8 mouse cellular contexts compared by ENCODE assay signal in the genomic region with DNA sequence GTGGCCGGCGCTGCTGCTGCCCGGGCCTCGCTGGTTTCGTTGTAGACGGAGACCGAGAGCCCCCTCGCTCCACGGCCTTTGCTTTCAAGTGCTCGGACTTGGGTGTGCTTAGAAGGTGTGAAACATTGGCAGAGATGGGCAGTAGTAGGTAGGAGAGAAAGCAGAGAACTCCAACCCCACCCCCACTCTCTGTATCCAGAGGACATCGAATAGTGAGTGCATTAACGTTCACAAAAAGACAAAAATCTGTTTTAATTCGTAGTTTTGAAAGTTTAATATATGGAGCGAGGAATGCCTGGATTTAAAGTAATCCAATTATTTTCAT.
DNase-seq lines count a peak whose midpoint lies in the region; ATAC-seq and TF ChIP-seq lines count a peak whose summit lies in the region.

No protein-coding gene starts in this region.

- no peaks in the 10 kb centered on the region for H3K27me3 ChIP-seq in heart, embryonic 10.5 days (ENCODE audit: insufficient read depth, poor library complexity, severe bottlenecking)
- 0 out of 2 replicates have a peak, but pooled peaks cover 2% of the 10 kb centered on the region for H3K27me3 ChIP-seq in testis, adult 2 months (ENCODE audit: control insufficient read depth, insufficient read depth, low read length)
- peaks cover 57% of the 10 kb centered on the region for H3K27me3 ChIP-seq in liver, embryonic 12.5 days (replicated peaks)
- H3K27me3 ChIP-seq in stomach, postnatal 0 days (ENCODE audit: control insufficient read depth, insufficient read depth, low read length): no peaks in the 10 kb centered on the region

- no peak for TF ChIP-seq POLR2A in testis, adult 2 months (IDR thresholded peaks at IDR 0.05; ENCODE audit: control insufficient read depth, low read depth, low read length)

- H3K27ac ChIP-seq in heart, embryonic 10.5 days: peak overlapping the region; percentile 94
- H3K27ac ChIP-seq in testis, adult 2 months (ENCODE audit: control insufficient read depth, insufficient read depth, low read depth, low read length): peak overlapping the region; percentile 56
- H3K27ac ChIP-seq in liver, embryonic 12.5 days: no peak overlapping the region; the same call in 1 of the 2 replicates
- H3K27ac ChIP-seq in stomach, postnatal 0 days (replicated peaks): peak overlapping the region; percentile 76

- H3K4me2 ChIP-seq in liver, embryonic 12.5 days: peak overlapping the region; percentile 83
- H3K4me2 ChIP-seq in stomach, postnatal 0 days (replicated peaks; ENCODE audit: low read depth): peak overlapping the region; percentile 77

- H3K4me1 ChIP-seq in heart, embryonic 10.5 days: peaks cover 47% of the 10 kb centered on the region
- peaks cover 16% of the 10 kb centered on the region for H3K4me1 ChIP-seq in testis, adult 2 months (ENCODE audit: control insufficient read depth, insufficient read depth, low read length)
- H3K4me1 ChIP-seq in liver, embryonic 12.5 days: peaks cover 18% of the 10 kb centered on the region
- H3K4me1 ChIP-seq in stomach, postnatal 0 days (replicated peaks; ENCODE audit: control insufficient read depth, insufficient read depth): 0 out of 2 replicates have a peak, but pooled peaks cover 2% of the 10 kb centered on the region

- DNase-seq in heart, embryonic 10.5 days (ENCODE audit: low spot score): no peak
- no peak for DNase-seq in heart, postnatal 4 days
- DNase-seq in testis, postnatal 10 days (ENCODE audit: low spot score): no peak
- DNase-seq in stomach, postnatal 0 days (ENCODE audit: low spot score): no peak
- DNase-seq in thymus, adult 18-20 months: no peak

- no peak for ATAC-seq in liver, embryonic 12.5 days
- ATAC-seq in stomach, postnatal 0 days (ENCODE audit: low FRiP score, low TSS enrichment): no peak
- no peak for ATAC-seq in megakaryocyte-erythroid progenitor cell, adult 5-6 weeks (replicated peaks; ENCODE audit: low FRiP score, low TSS enrichment, poor library complexity, severe bottlenecking)

- no peak for TF ChIP-seq CTCF in testis, adult 2 months (IDR thresholded peaks at IDR 0.05; ENCODE audit: control insufficient read depth, insufficient read depth, insufficient replicate concordance, low read depth, low read length)
- TF ChIP-seq CTCF in stomach, postnatal 0 days (IDR thresholded peaks at IDR 0.05; ENCODE audit: low read depth): no peak

- no peak for TF ChIP-seq EP300 in stomach, postnatal 0 days (optimal IDR thresholded peaks at IDR 0.05)

- peak overlapping the region; percentile 63 for H3K4me3 ChIP-seq in heart, embryonic 10.5 days
- peak overlapping the region; percentile 84 for H3K4me3 ChIP-seq in testis, adult 2 months (ENCODE audit: control insufficient read depth, low read depth, low read length)
- H3K4me3 ChIP-seq in liver, embryonic 12.5 days: peak overlapping the region; percentile 58
- H3K4me3 ChIP-seq in stomach, postnatal 0 days (ENCODE audit: low read depth, low read length): peak overlapping the region; percentile 51

- under 1% methylated on average over 14 of the region's 14 CpGs for WGBS in heart, embryonic 10.5 days
- WGBS in liver, embryonic 12.5 days (ENCODE audit: insufficient replicate concordance): 4% methylated on average over 14 of the region's 14 CpGs
- WGBS in stomach, postnatal 0 days: 2% methylated on average over 14 of the region's 14 CpGs

- no peaks in the 10 kb centered on the region for H3K36me3 ChIP-seq in heart, embryonic 10.5 days
- H3K36me3 ChIP-seq in testis, adult 2 months (ENCODE audit: control insufficient read depth, insufficient read depth, low read length): no peaks in the 10 kb centered on the region
- no peaks in the 10 kb centered on the region for H3K36me3 ChIP-seq in liver, embryonic 12.5 days
- H3K36me3 ChIP-seq in stomach, postnatal 0 days (ENCODE audit: control insufficient read depth, insufficient read depth, low read length): no peaks in the 10 kb centered on the region

- H3K9me3 ChIP-seq in heart, embryonic 10.5 days: no peaks in the 10 kb centered on the region
- H3K9me3 ChIP-seq in liver, embryonic 12.5 days (replicated peaks): no peaks in the 10 kb centered on the region
- H3K9me3 ChIP-seq in stomach, postnatal 0 days (ENCODE audit: control insufficient read depth, low read length): no peaks in the 10 kb centered on the region

- peak overlapping the region; percentile 59 for H3K9ac ChIP-seq in liver, embryonic 12.5 days
- peak overlapping the region; percentile 63 for H3K9ac ChIP-seq in stomach, postnatal 0 days (ENCODE audit: low read length)
